Mouse (Mus musculus): ENCODE measurements around the gene Ipo5.

- TF ChIP-seq CTCF (IDR thresholded peaks at IDR 0.05; ENCODE audit: control insufficient read depth, insufficient read depth, insufficient read length) (no peak), CEBPB (IDR thresholded peaks at IDR 0.05; ENCODE audit: low read depth) (no peak), USF1 (IDR thresholded peaks at IDR 0.05; ENCODE audit: low read depth) (no peak)
These were observed at the start of gene Ipo5 for GRCm38 (mm10) chr14:120910733-120911324.
